Mouse (Mus musculus) G1E (cell line): ENCODE data around the gene Btnl4.
"Not testable (repeated sequence)": the region's sequence is repeated elsewhere in the genome, so short reads cannot be mapped to it uniquely, and the experiment has no call there.

Experiments used
- CTCF ChIP-seq: IDR thresholded peaks from 2 replicates; pipeline ENCODE4 v1.5.1; 2012; ENCODE audit warnings: low read depth, low read length, inconsistent platforms, mixed read lengths
- GATA1 ChIP-seq: IDR thresholded peaks from 2 replicates; pipeline ENCODE4 v1.6.1; 2012; ENCODE audit warnings: borderline replicate concordance, low read length, inconsistent platforms, mixed read lengths
- GATA2 ChIP-seq: IDR thresholded peaks from 2 replicates; pipeline ENCODE4 v1.6.1; 2012; ENCODE audit warnings: low read depth, low read length, inconsistent platforms, borderline replicate concordance
- POLR2AphosphoS5 ChIP-seq: IDR thresholded peaks from 2 replicates; pipeline ENCODE4 v1.6.1; 2012; ENCODE audit warnings: low read depth, low read length, inconsistent platforms; ENCODE audit not compliant: insufficient replicate concordance
- TAL1 ChIP-seq: conservative IDR thresholded peaks from 2 replicates; pipeline ENCODE4 v1.6.1; 2012; ENCODE audit warnings: low read depth, low read length, inconsistent platforms, mixed read lengths

DNA sequence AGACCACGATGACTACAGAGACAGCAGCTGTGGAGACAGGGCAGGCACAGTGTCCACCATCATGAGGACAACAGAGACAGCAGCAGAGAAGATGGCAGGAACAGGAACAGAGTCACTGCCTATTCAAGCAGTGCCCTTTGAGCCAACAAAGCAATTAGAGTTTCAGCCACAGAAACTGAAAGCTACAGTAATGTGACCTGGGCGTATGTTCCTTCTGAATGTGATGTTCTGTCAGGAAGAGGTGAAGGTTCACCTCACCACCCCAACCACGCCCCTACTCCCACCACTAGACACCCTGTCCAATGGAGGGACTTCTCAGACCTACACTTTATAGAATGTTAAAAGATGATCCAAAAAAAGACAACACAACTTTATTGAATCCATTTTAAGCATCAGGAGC, 41.5 kb upstream of the Btnl4 start:
- not testable (repeated sequence) for TF ChIP-seq CTCF, GATA1, TAL1, GATA2, POLR2AphosphoS5
